Mouse (Mus musculus) spleen, adult 12 weeks (tissue): ENCODE results near the gene Adi1.

Experiments used
- DNase-seq: peaks from one replicate; pipeline ENCODE4 v3.0.0; 2022; ENCODE audit warnings: low spot score

The Adi1 gene

GRCm38 (mm10) chr12:28675121-28675924, at the start of gene Adi1:
TSS of gene Adi1 (plus strand) at chr12:28675231.
- DNase-seq: peak; percentile 59

- no peak for DNase-seq
Measured at GRCm38 (mm10) chr12:28625407-28625806, 49.6 kb upstream of the Adi1 start.

- DNase-seq: no peak
Measured at GRCm38 (mm10) chr12:28627092-28627491, 47.9 kb upstream of the Adi1 start.

GRCm38 (mm10) chr12:28628436-28628835, 46.6 kb upstream of the Adi1 start:
- DNase-seq: no peak

- no peak for DNase-seq
Measured at GRCm38 (mm10) chr12:28635058-28635534, 39.9 kb upstream of the Adi1 start.

GRCm38 (mm10) chr12:28635535-28636476, 39.2 kb upstream of the Adi1 start, which contains the start of gene Rps7:
TSS of gene Rps7 (minus strand) at chr12:28635953.
- DNase-seq: peak; percentile 87

GRCm38 (mm10) chr12:28636543-28636942, 38.5 kb upstream of the Adi1 start:
- DNase-seq: no peak

GRCm38 (mm10) chr12:28638778-28639177, 36.3 kb upstream of the Adi1 start:
- no peak for DNase-seq

GRCm38 (mm10) chr12:28649141-28650110, 25.6 kb upstream of the Adi1 start, which contains the start of gene Rnaseh1:
TSS of gene Rnaseh1 (plus strand) at chr12:28649602.
- peak; percentile 87 for DNase-seq

- no peak for DNase-seq
Measured at GRCm38 (mm10) chr12:28662628-28663027, 12.4 kb upstream of the Adi1 start.

GRCm38 (mm10) chr12:28666734-28667133, 8.3 kb upstream of the Adi1 start:
- no peak for DNase-seq

- no peak for DNase-seq
Measured at GRCm38 (mm10) chr12:28667287-28667686, 7.7 kb upstream of the Adi1 start.

- DNase-seq: no peak
Measured at GRCm38 (mm10) chr12:28674038-28674720, 852 bp upstream of the Adi1 start.

- DNase-seq: no peak
Measured at GRCm38 (mm10) chr12:28675925-28676209, 836 bp downstream of the Adi1 start.

GRCm38 (mm10) chr12:28684674-28685073, 9.6 kb downstream of the Adi1 start:
- DNase-seq: no peak

GRCm38 (mm10) chr12:28685771-28686170, 10.7 kb downstream of the Adi1 start:
- DNase-seq: no peak

GRCm38 (mm10) chr12:28686199-28686879, 11.3 kb downstream of the Adi1 start:
- DNase-seq: no peak

- DNase-seq: no peak
Measured at GRCm38 (mm10) chr12:28688996-28689395, 14.0 kb downstream of the Adi1 start.

- DNase-seq: no peak
Measured at GRCm38 (mm10) chr12:28690730-28691129, 15.7 kb downstream of the Adi1 start.

- no peak for DNase-seq
Measured at GRCm38 (mm10) chr12:28693738-28694137, 18.7 kb downstream of the Adi1 start.
